Mouse (Mus musculus): ENCODE measurements around the gene 6430571L13Rik. TPM values are rescaled to one million over a fixed set of nuclear protein-coding genes. Genes with fewer than 3 reads are reported as not detected.
"Not testable (repeated sequence)": the region's sequence is repeated elsewhere in the genome, so short reads cannot be mapped to it uniquely, and the experiment has no call there.

The 6430571L13Rik gene
- polyA plus RNA-seq, 1 experiment from 2014 or later = 11.2 TPM

- ATAC-seq = no peak
- Histone ChIP-seq H3K4me2 (ENCODE audit: low read length) (no peak overlapping the region), H3K27ac (ENCODE audit: low read length) (no peak overlapping the region), H3K4me3 (ENCODE audit: low read depth, low read length) (no peak overlapping the region), H3K36me3 (ENCODE audit: control insufficient read depth, insufficient read depth, low read length) (0 out of 2 replicates have a peak, but pooled peaks cover 2% of the 10 kb centered on the region), H3K4me1 (ENCODE audit: control insufficient read depth, insufficient read depth, low read length) (no peaks in the 10 kb centered on the region), H3K27me3 (ENCODE audit: control insufficient read depth, insufficient read depth, low read depth, low read length) (no peaks in the 10 kb centered on the region), H3K9me3 (replicated peaks; ENCODE audit: control insufficient read depth, low read length, poor library complexity, severe bottlenecking) (no peaks in the 10 kb centered on the region), H3K9ac (ENCODE audit: low read depth, low read length) (no peak overlapping the region)
- WGBS = 92% methylated on average over 3 of the region's 3 CpGs
Observed at GRCm38 (mm10) chr9:107304383-107304782, 36.0 kb upstream of the 6430571L13Rik start.

GRCm38 (mm10) chr9:107305012-107305411 lies 35.4 kb upstream of the 6430571L13Rik start:
- Histone ChIP-seq H3K36me3 (ENCODE audit: control insufficient read depth, insufficient read depth, low read length) (0 out of 2 replicates have a peak, but pooled peaks cover 2% of the 10 kb centered on the region), H3K27ac (ENCODE audit: low read length) (no peak overlapping the region), H3K4me1 (ENCODE audit: control insufficient read depth, insufficient read depth, low read length) (no peaks in the 10 kb centered on the region), H3K9me3 (replicated peaks; ENCODE audit: control insufficient read depth, low read length, poor library complexity, severe bottlenecking) (no peaks in the 10 kb centered on the region), H3K9ac (ENCODE audit: low read depth, low read length) (no peak overlapping the region), H3K4me3 (ENCODE audit: low read depth, low read length) (no peak overlapping the region), H3K4me2 (ENCODE audit: low read length) (no peak overlapping the region), H3K27me3 (ENCODE audit: control insufficient read depth, insufficient read depth, low read depth, low read length) (no peaks in the 10 kb centered on the region)
- ATAC-seq = no peak
- WGBS = 84% methylated on average over 4 of the region's 4 CpGs

- H3K27ac ChIP-seq (ENCODE audit: low read length) = no peak overlapping the region
- no peaks in the 10 kb centered on the region for H3K4me1 ChIP-seq (ENCODE audit: control insufficient read depth, insufficient read depth, low read length)
- 72% methylated on average over 13 of the region's 13 CpGs for WGBS
- no peak overlapping the region for H3K9ac ChIP-seq (ENCODE audit: low read depth, low read length)
- H3K27me3 ChIP-seq (ENCODE audit: control insufficient read depth, insufficient read depth, low read depth, low read length) = no peaks in the 10 kb centered on the region
- no peak overlapping the region for H3K4me2 ChIP-seq (ENCODE audit: low read length)
- H3K9me3 ChIP-seq (replicated peaks; ENCODE audit: control insufficient read depth, low read length, poor library complexity, severe bottlenecking) = no peaks in the 10 kb centered on the region
- H3K36me3 ChIP-seq (ENCODE audit: control insufficient read depth, insufficient read depth, low read length) = 0 out of 2 replicates have a peak, but pooled peaks cover 2% of the 10 kb centered on the region
- no peak overlapping the region for H3K4me3 ChIP-seq (ENCODE audit: low read depth, low read length)
- ATAC-seq = no peak
Observed at GRCm38 (mm10) chr9:107305601-107306542, 34.5 kb upstream of the 6430571L13Rik start.

- not testable (repeated sequence) for H3K4me2 ChIP-seq (ENCODE audit: low read length); H3K36me3 ChIP-seq (ENCODE audit: control insufficient read depth, insufficient read depth, low read length); H3K4me1 ChIP-seq (ENCODE audit: control insufficient read depth, insufficient read depth, low read length); H3K27ac ChIP-seq (ENCODE audit: low read length); H3K9me3 ChIP-seq (replicated peaks; ENCODE audit: control insufficient read depth, low read length, poor library complexity, severe bottlenecking); H3K27me3 ChIP-seq (ENCODE audit: control insufficient read depth, insufficient read depth, low read depth, low read length); H3K4me3 ChIP-seq (ENCODE audit: low read depth, low read length); ATAC-seq; H3K9ac ChIP-seq (ENCODE audit: low read depth, low read length)
- 100% methylated on average over 1 of the region's 1 CpGs for WGBS
Observed at GRCm38 (mm10) chr9:107306673-107307072, 33.7 kb upstream of the 6430571L13Rik start.

- WGBS = 89% methylated on average over 11 of the region's 11 CpGs
- Histone ChIP-seq H3K9me3 (replicated peaks; ENCODE audit: control insufficient read depth, low read length, poor library complexity, severe bottlenecking) (no peaks in the 10 kb centered on the region), H3K36me3 (ENCODE audit: control insufficient read depth, insufficient read depth, low read length) (no peaks in the 10 kb centered on the region), H3K4me2 (ENCODE audit: low read length) (no peak overlapping the region), H3K27ac (ENCODE audit: low read length) (no peak overlapping the region), H3K27me3 (ENCODE audit: control insufficient read depth, insufficient read depth, low read depth, low read length) (no peaks in the 10 kb centered on the region), H3K4me1 (ENCODE audit: control insufficient read depth, insufficient read depth, low read length) (no peaks in the 10 kb centered on the region), H3K9ac (ENCODE audit: low read depth, low read length) (no peak overlapping the region), H3K4me3 (ENCODE audit: low read depth, low read length) (no peak overlapping the region)
- no peak for ATAC-seq
Observed at GRCm38 (mm10) chr9:107307099-107307872, 33.1 kb upstream of the 6430571L13Rik start.

GRCm38 (mm10) chr9:107307886-107308285 lies 32.5 kb upstream of the 6430571L13Rik start:
- Histone ChIP-seq H3K36me3 (ENCODE audit: control insufficient read depth, insufficient read depth, low read length) (no peaks in the 10 kb centered on the region), H3K4me2 (ENCODE audit: low read length) (no peak overlapping the region), H3K27ac (ENCODE audit: low read length) (no peak overlapping the region), H3K4me1 (ENCODE audit: control insufficient read depth, insufficient read depth, low read length) (no peaks in the 10 kb centered on the region), H3K4me3 (ENCODE audit: low read depth, low read length) (no peak overlapping the region), H3K9me3 (replicated peaks; ENCODE audit: control insufficient read depth, low read length, poor library complexity, severe bottlenecking) (no peaks in the 10 kb centered on the region), H3K27me3 (ENCODE audit: control insufficient read depth, insufficient read depth, low read depth, low read length) (no peaks in the 10 kb centered on the region), H3K9ac (ENCODE audit: low read depth, low read length) (no peak overlapping the region)
- 77% methylated on average over 11 of the region's 12 CpGs for WGBS
- ATAC-seq = no peak

- no peak overlapping the region for H3K9ac ChIP-seq (ENCODE audit: low read depth, low read length)
- no peak overlapping the region for H3K27ac ChIP-seq (ENCODE audit: low read length)
- WGBS = 87% methylated on average over 9 of the region's 9 CpGs
- no peak overlapping the region for H3K4me3 ChIP-seq (ENCODE audit: low read depth, low read length)
- H3K9me3 ChIP-seq (replicated peaks; ENCODE audit: control insufficient read depth, low read length, poor library complexity, severe bottlenecking) = no peaks in the 10 kb centered on the region
- ATAC-seq = no peak
- no peaks in the 10 kb centered on the region for H3K4me1 ChIP-seq (ENCODE audit: control insufficient read depth, insufficient read depth, low read length)
- H3K27me3 ChIP-seq (ENCODE audit: control insufficient read depth, insufficient read depth, low read depth, low read length) = no peaks in the 10 kb centered on the region
- no peaks in the 10 kb centered on the region for H3K36me3 ChIP-seq (ENCODE audit: control insufficient read depth, insufficient read depth, low read length)
- H3K4me2 ChIP-seq (ENCODE audit: low read length) = no peak overlapping the region
Observed at GRCm38 (mm10) chr9:107308346-107309000, 31.9 kb upstream of the 6430571L13Rik start.

GRCm38 (mm10) chr9:107309171-107309570 lies 31.2 kb upstream of the 6430571L13Rik start:
- Histone ChIP-seq H3K4me3 (ENCODE audit: low read depth, low read length) (no peak overlapping the region), H3K27ac (ENCODE audit: low read length) (no peak overlapping the region), H3K36me3 (ENCODE audit: control insufficient read depth, insufficient read depth, low read length) (no peaks in the 10 kb centered on the region), H3K4me2 (ENCODE audit: low read length) (no peak overlapping the region), H3K4me1 (ENCODE audit: control insufficient read depth, insufficient read depth, low read length) (no peaks in the 10 kb centered on the region), H3K9me3 (replicated peaks; ENCODE audit: control insufficient read depth, low read length, poor library complexity, severe bottlenecking) (no peaks in the 10 kb centered on the region), H3K9ac (ENCODE audit: low read depth, low read length) (no peak overlapping the region), H3K27me3 (ENCODE audit: control insufficient read depth, insufficient read depth, low read depth, low read length) (no peaks in the 10 kb centered on the region)
- ATAC-seq = no peak
- 81% methylated on average over 9 of the region's 9 CpGs for WGBS
